Mouse (Mus musculus): Measurements from ENCODE around the gene Zswim4. TPM values are rescaled to one million over a fixed set of nuclear protein-coding genes. Genes with fewer than 3 reads are reported as not detected.
A peak's percentile ranks its signal among the peaks of the same experiment; 100 is the strongest.

Zswim4 gene
- polyA plus RNA-seq, 1 experiment from 2014 or later, result 8.0 TPM

DNA sequence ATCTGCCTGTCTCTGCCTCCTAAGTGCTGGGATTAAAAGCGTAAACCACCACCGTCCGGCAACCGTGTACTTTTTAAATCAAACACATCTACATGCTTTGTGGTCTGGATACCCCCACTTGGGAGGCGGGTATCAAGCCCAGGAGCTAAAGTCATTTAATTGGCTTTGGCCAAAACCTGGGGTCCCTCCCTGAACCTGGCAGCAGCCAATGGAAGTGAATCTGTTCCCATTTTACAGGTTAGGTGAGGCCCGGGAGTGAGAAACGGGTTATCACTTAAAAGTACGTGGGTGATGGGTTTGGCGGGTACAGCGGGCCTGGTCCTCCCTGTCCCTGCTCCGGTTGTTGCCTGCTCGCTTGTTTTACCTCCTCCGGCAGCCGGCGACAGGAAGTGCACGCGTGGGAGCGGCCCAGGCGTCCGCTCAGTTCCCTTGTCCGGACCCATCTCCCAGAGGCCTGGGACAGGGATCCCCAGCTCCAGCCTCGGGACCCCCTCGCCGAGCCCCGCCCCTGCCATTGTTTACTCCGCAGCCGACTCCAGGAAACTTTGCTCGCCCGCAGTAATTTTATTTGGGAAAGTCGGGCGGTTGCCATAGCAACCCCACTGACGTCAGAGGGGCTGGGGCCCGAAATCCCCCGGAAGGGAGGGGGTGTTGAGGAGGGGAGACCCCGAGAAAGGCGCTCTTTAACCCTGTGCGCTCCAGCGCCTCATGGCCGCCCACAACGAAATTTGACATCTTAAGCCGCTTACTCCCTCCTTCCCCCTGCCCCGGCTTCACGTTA is 39.5 kb downstream of the Zswim4 start:
- Histone ChIP-seq H3K9me3 (ENCODE audit: control insufficient read depth, low read length) (no peaks in the 10 kb centered on the region), H3K4me2 (replicated peaks; ENCODE audit: low read depth) (peak overlapping the region; percentile 64), H3K4me1 (replicated peaks; ENCODE audit: control insufficient read depth, insufficient read depth) (peaks cover 19% of the 10 kb centered on the region), H3K4me3 (ENCODE audit: low read depth, low read length) (peak overlapping the region; percentile 43), H3K9ac (ENCODE audit: low read length) (peak overlapping the region; percentile 61), H3K27ac (replicated peaks) (peak overlapping the region; percentile 99), H3K36me3 (ENCODE audit: control insufficient read depth, insufficient read depth, low read length) (no peaks in the 10 kb centered on the region), H3K27me3 (ENCODE audit: control insufficient read depth, insufficient read depth, low read length) (no peaks in the 10 kb centered on the region)
- TF ChIP-seq CTCF (IDR thresholded peaks at IDR 0.05; ENCODE audit: low read depth) (no peak), EP300 (optimal IDR thresholded peaks at IDR 0.05) (no peak)
- peak; percentile 7; the same call in 1 of the 2 replicates for ATAC-seq (ENCODE audit: low FRiP score, low TSS enrichment)
- peak; percentile 87 for DNase-seq (ENCODE audit: low spot score)
- WGBS, result 2% methylated on average over 42 of the region's 43 CpGs

DNA sequence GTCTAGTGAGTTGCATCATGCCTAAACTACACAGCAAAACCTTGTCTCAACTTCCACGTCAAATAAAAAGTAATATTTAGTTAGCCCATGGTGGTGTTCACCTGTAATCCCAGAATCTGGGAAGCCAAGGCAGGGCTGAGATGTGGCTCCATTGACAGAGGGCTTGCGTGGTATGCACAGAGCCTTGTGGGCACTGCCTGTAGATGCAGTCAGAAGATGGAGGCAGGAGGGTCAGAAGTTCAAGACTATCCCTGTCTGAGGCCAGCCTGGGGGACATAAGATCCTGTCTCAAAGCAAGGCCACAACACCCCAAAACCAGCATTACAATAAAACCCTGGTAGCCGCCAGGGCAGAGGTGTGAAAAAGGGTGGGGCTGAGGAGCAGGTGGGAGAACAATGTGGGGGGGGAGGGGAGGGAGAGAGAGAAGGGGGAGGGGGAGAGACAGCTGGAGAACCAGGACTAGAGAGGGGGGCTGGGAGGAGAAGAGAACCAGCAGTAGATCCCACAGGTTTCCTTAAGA is 42.6 kb downstream of the Zswim4 start:
- Histone ChIP-seq H3K9ac (ENCODE audit: low read length) (no peak overlapping the region), H3K27me3 (ENCODE audit: control insufficient read depth, insufficient read depth, low read length) (no peaks in the 10 kb centered on the region), H3K36me3 (ENCODE audit: control insufficient read depth, insufficient read depth, low read length) (no peaks in the 10 kb centered on the region), H3K4me2 (replicated peaks; ENCODE audit: low read depth) (no peak overlapping the region), H3K27ac (replicated peaks) (no peak overlapping the region), H3K4me1 (replicated peaks; ENCODE audit: control insufficient read depth, insufficient read depth) (peaks cover 12% of the 10 kb centered on the region), H3K4me3 (ENCODE audit: low read depth, low read length) (no peak overlapping the region), H3K9me3 (ENCODE audit: control insufficient read depth, low read length) (no peaks in the 10 kb centered on the region)
- TF ChIP-seq EP300 (optimal IDR thresholded peaks at IDR 0.05) (no peak), CTCF (IDR thresholded peaks at IDR 0.05; ENCODE audit: low read depth) (no peak)
- no peak for DNase-seq (ENCODE audit: low spot score)
- ATAC-seq (ENCODE audit: low FRiP score, low TSS enrichment), result no peak
- WGBS, result 69% methylated on average over 3 of the region's 3 CpGs

DNA sequence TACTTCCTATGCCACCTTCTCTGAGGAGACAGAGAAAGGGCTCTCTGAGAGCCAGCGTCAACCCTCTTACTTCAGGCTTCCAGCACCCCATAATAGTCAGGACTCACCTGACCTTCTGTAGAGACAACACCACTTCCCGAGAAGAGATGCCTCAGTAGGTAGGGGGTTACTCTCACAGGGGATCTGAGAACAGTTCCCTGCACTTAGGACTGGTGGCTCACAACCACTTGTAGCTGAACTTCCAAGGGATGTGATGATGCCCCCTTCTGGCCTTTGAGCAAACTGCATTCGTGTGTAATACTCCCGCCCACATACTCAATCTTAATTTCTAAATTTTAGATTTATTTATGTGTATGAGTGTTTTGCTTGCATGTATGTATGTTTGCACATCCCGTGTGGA is 43.3 kb downstream of the Zswim4 start:
- H3K27ac ChIP-seq (replicated peaks), result peak overlapping the region; percentile 50; the same call in 1 of the 2 replicates
- ATAC-seq (ENCODE audit: low FRiP score, low TSS enrichment) (no peak), DNase-seq (ENCODE audit: low spot score) (peak; percentile 38)
- no peak overlapping the region for H3K9ac ChIP-seq (ENCODE audit: low read length)
- H3K36me3 ChIP-seq (ENCODE audit: control insufficient read depth, insufficient read depth, low read length), result no peaks in the 10 kb centered on the region
- no peak overlapping the region for H3K4me3 ChIP-seq (ENCODE audit: low read depth, low read length)
- H3K27me3 ChIP-seq (ENCODE audit: control insufficient read depth, insufficient read depth, low read length), result no peaks in the 10 kb centered on the region
- no peak overlapping the region for H3K4me2 ChIP-seq (replicated peaks; ENCODE audit: low read depth)
- no peaks in the 10 kb centered on the region for H3K9me3 ChIP-seq (ENCODE audit: control insufficient read depth, low read length)
- TF ChIP-seq CTCF (IDR thresholded peaks at IDR 0.05; ENCODE audit: low read depth) (peak; percentile 68), EP300 (optimal IDR thresholded peaks at IDR 0.05) (no peak)
- 82% methylated on average over 5 of the region's 5 CpGs for WGBS
- H3K4me1 ChIP-seq (replicated peaks; ENCODE audit: control insufficient read depth, insufficient read depth), result peaks cover 9% of the 10 kb centered on the region

DNA sequence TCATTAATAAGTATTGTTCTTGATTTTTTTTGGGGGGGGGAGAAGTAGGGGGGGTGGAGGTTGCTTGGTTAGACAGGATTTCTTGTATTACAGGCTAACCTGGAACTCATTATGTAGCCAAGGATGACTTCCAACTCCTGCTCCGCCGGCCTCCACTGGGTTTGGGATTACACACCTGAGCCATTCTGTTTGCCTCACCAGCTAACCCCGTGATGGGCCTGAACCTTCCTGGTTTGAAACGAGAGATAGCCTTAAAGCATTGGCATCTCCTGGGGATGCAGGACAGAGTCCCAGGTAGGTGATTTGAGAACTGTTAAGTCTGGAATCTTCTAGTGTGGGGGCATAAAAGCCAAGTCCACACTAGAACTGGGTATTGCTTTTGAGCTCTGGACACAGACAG is 43.7 kb downstream of the Zswim4 start:
- no peak overlapping the region for H3K4me3 ChIP-seq (ENCODE audit: low read depth, low read length)
- TF ChIP-seq CTCF (IDR thresholded peaks at IDR 0.05; ENCODE audit: low read depth) (no peak), EP300 (optimal IDR thresholded peaks at IDR 0.05) (no peak)
- H3K4me1 ChIP-seq (replicated peaks; ENCODE audit: control insufficient read depth, insufficient read depth), result peaks cover 8% of the 10 kb centered on the region
- DNase-seq (ENCODE audit: low spot score), result peak; percentile 14
- no peak overlapping the region for H3K9ac ChIP-seq (ENCODE audit: low read length)
- no peaks in the 10 kb centered on the region for H3K9me3 ChIP-seq (ENCODE audit: control insufficient read depth, low read length)
- 77% methylated on average over 4 of the region's 4 CpGs for WGBS
- H3K4me2 ChIP-seq (replicated peaks; ENCODE audit: low read depth), result no peak overlapping the region
- H3K36me3 ChIP-seq (ENCODE audit: control insufficient read depth, insufficient read depth, low read length), result no peaks in the 10 kb centered on the region
- no peak for ATAC-seq (ENCODE audit: low FRiP score, low TSS enrichment)
- peak overlapping the region; percentile 97 for H3K27ac ChIP-seq (replicated peaks)
- no peaks in the 10 kb centered on the region for H3K27me3 ChIP-seq (ENCODE audit: control insufficient read depth, insufficient read depth, low read length)

DNA sequence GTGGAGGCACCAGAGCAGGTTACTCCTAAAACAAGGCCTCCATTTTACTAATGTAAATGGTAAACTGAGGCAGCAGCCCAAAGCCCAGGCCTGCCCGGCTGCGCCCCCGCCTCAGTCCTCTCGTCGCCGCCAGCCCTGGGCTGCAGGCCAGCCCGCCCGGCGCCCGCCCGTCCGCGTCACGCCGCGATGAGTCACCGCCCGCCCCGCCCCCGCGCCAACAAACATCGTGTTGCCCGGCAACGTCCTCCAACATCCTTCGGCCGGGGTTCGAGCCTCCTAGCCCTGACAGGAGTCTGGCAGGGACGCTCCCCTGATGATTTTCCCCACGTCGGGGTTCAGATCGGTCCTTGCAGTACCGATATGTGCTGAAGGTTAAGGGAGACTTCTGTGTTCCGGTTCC is 44.3 kb downstream of the Zswim4 start:
- H3K4me1 ChIP-seq (replicated peaks; ENCODE audit: control insufficient read depth, insufficient read depth), result peaks cover 5% of the 10 kb centered on the region; the same call in 1 of the 2 replicates
- ATAC-seq (ENCODE audit: low FRiP score, low TSS enrichment) (peak; percentile 74), DNase-seq (ENCODE audit: low spot score) (peak; percentile 92)
- TF ChIP-seq EP300 (optimal IDR thresholded peaks at IDR 0.05) (no peak), CTCF (IDR thresholded peaks at IDR 0.05; ENCODE audit: low read depth) (no peak)
- H3K9me3 ChIP-seq (ENCODE audit: control insufficient read depth, low read length), result no peaks in the 10 kb centered on the region
- peak overlapping the region; percentile 97 for H3K27ac ChIP-seq (replicated peaks)
- H3K4me2 ChIP-seq (replicated peaks; ENCODE audit: low read depth), result peak overlapping the region; percentile 54
- WGBS, result 3% methylated on average over 33 of the region's 33 CpGs
- no peaks in the 10 kb centered on the region for H3K27me3 ChIP-seq (ENCODE audit: control insufficient read depth, insufficient read depth, low read length)
- no peaks in the 10 kb centered on the region for H3K36me3 ChIP-seq (ENCODE audit: control insufficient read depth, insufficient read depth, low read length)
- H3K4me3 ChIP-seq (ENCODE audit: low read depth, low read length), result peak overlapping the region; percentile 6
- H3K9ac ChIP-seq (ENCODE audit: low read length), result peak overlapping the region; percentile 50

DNA sequence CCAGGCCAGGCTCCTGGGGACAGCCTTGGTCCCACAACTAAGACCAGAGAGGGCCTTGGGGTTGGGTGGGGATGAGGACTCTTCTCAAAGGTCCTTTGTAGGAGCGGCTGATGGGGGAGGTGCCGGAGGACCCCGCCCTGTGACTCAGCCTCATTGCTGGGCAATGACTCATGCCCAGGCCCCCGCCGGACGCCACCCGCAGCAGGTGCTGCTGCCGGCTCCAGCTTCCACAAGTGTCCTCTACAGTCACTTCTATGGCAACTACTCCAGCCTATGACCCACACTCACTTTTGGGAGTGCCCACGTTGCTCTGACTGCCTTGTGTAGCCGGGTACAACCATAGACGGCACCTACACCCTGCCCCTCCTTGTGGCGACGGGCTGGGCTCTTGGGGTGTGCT is 44.8 kb downstream of the Zswim4 start:
- no peaks in the 10 kb centered on the region for H3K36me3 ChIP-seq (ENCODE audit: control insufficient read depth, insufficient read depth, low read length)
- DNase-seq (ENCODE audit: low spot score) (peak; percentile 94), ATAC-seq (ENCODE audit: low FRiP score, low TSS enrichment) (peak; percentile 95)
- 12% methylated on average over 13 of the region's 13 CpGs for WGBS
- peak overlapping the region; percentile 54 for H3K4me2 ChIP-seq (replicated peaks; ENCODE audit: low read depth)
- H3K9ac ChIP-seq (ENCODE audit: low read length), result peak overlapping the region; percentile 50
- H3K27me3 ChIP-seq (ENCODE audit: control insufficient read depth, insufficient read depth, low read length), result no peaks in the 10 kb centered on the region
- H3K4me3 ChIP-seq (ENCODE audit: low read depth, low read length), result peak overlapping the region; percentile 6
- H3K27ac ChIP-seq (replicated peaks), result peak overlapping the region; percentile 97
- H3K9me3 ChIP-seq (ENCODE audit: control insufficient read depth, low read length), result no peaks in the 10 kb centered on the region
- H3K4me1 ChIP-seq (replicated peaks; ENCODE audit: control insufficient read depth, insufficient read depth), result peaks cover 5% of the 10 kb centered on the region; the same call in 1 of the 2 replicates
- peak; percentile 25; the same call in 1 of the 2 replicates for TF ChIP-seq CTCF (IDR thresholded peaks at IDR 0.05; ENCODE audit: low read depth)
- peak; percentile 94 for TF ChIP-seq EP300 (optimal IDR thresholded peaks at IDR 0.05)
